Mouse (Mus musculus): ENCODE data around the gene Rubcnl. TPM values are rescaled to one million over a fixed set of nuclear protein-coding genes. Genes with fewer than 3 reads are reported as not detected.

Gene Rubcnl
- total RNA-seq, 2 experiments from 2014 or later = 0.86 to 2.4 TPM

GRCm38 (mm10) chr14:75017277-75017676 is 1.4 kb downstream of the Rubcnl start:
- no peak for DNase-seq (ENCODE audit: low spot score in 2 of 2)

DNA sequence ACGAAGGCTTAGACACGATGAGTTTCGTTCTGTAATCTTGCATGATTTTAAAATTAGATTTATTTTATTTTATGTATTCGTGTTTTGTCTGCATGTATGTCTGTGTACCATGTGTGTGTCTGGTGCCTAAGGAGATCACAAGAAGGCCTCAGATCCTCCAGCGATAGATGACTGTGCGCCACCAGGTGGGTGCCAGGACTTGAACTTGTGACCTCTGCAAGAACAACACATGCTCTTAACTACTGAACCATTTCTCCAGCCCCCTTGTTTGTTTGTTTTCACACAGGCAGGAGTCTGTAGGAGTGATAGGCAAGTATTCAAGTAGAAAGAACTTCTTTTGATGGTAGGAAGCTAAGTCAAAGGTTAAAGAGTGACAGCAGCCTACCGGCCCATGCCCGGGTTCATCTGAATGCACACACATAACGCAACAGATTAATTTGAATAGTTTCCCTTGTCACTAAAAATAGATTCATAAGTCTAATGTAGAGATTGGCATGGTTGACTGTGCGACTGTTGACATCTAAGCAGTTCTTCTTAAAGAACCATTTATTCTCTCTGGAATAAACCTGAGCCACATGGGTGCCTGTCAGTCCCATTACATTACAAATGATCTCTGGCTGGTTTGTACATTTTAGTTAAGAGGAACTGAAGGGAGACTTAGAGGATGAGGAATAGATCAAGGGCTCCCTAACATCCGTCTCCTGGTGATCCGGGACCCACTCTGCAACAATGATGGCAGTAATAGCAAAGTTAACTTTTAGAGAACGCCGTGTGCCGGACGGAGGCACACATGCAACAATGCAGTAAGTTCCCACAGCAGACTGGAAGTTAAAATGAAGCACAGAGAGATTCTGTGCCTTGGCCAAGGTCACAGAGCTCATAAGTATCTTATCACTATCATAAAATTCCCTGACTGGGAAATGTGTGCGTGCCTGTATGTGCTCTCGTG is 2.3 kb downstream of the Rubcnl start:
- no peak for DNase-seq (ENCODE audit: low spot score in 2 of 2)

GRCm38 (mm10) chr14:75018829-75019228 is 3.0 kb downstream of the Rubcnl start:
- DNase-seq (ENCODE audit: low spot score in 2 of 2) = no peak

DNA sequence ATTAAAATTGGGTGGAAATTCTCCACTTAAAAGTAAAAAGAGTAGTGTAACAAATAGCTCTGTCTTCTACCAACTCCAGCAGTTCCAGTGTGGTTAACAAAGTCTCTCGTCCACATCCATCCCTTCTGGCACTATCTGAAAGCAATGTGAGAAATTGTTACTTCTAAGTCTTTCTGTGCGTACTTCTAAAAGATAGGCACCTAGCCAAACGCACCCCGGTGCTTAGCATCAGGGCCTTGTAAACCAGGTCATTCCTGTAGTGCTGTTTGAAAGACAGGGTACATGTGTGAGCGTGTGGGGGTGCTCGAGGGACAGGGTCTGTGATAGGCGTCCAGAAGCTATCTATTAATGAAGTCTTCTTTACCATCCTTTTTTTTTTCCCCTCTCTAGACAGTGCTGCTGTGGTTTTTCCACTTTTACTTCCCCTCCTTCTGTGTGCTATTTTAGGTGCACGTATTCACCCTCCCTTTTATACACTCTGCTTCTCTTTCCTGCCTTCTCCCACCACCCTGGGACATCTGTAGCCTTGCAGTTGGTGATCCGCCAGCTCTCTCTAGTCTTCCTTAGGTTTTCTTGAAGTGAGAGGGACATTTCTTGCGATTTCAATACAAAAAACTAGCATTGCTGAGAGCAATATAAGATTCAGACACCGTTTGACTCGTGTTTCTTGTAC is 4.9 kb downstream of the Rubcnl start:
- no peak for DNase-seq (ENCODE audit: low spot score in 2 of 2)

DNA sequence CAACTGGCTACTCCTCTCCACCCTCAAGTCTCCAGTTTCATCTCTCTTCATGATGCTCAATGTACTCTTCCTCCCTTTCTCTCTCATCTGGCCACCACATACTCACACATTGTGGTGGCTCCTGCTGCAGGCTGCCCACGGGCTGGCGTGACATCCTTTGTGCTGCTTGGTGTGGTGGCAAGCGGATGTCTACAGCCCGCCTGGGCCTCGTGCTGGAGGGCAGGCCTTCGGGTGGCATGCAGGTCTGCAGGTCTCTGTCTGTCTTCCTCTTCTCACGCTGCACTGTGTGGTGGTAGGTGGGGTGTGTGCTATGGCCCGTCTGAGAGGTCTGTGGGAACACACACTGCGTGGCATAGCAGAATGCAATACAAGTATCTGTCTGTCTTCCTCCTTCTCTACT is 6.7 kb downstream of the Rubcnl start:
- DNase-seq (ENCODE audit: low spot score in 2 of 2) = no peak

DNA sequence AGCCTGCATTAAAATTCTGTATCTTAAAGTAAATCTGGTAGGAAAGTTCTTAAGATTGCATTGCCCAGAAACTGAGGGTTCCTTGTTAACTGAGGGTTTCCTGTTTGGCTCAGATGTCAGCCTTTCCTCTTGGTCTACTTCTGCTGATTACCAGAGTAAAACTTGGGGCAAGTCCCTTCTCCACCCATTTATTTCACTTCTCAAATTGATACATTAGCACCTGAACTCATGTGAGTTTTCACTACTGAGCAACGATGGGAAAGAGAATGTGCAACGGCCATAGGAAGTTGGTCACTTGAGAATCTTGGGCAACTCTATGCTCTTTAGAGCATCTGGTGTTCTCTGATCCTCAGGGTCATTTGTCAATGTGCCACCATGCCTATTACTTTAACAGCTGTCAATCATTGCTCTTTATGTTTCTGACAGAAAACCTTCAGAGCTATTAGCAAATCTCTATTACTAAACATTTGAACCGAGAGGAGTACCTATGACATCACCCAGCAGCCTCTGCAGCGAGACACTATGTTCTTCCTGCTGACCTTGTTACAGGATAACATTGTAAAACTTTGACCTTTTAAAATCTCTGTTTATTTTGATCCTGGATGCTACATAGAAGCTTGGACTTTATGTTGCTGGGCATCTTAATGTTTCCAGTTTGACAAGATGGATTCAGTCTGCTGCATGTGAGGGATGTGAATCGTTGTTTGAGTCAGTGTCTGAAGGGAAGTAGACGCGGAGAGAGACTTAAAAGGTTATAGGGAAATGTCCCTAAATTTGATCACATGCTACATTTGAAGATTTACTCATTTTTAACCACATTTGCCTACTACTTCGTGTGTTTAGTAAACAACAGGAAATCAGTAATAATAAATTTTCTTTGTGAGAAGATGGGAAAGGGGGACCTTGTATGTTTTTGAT is 9.2 kb downstream of the Rubcnl start:
- DNase-seq (ENCODE audit: low spot score in 2 of 2) = no peak

- no peak for DNase-seq (ENCODE audit: low spot score in 2 of 2)
These were observed 14.9 kb downstream of the Rubcnl start for GRCm38 (mm10) chr14:75030764-75031163.

- DNase-seq (ENCODE audit: low spot score in 2 of 2) = no peak
These were observed 16.3 kb downstream of the Rubcnl start for GRCm38 (mm10) chr14:75031999-75032575.

GRCm38 (mm10) chr14:75032742-75033141 is 16.9 kb downstream of the Rubcnl start:
- no peak for DNase-seq (ENCODE audit: low spot score in 2 of 2)

DNA sequence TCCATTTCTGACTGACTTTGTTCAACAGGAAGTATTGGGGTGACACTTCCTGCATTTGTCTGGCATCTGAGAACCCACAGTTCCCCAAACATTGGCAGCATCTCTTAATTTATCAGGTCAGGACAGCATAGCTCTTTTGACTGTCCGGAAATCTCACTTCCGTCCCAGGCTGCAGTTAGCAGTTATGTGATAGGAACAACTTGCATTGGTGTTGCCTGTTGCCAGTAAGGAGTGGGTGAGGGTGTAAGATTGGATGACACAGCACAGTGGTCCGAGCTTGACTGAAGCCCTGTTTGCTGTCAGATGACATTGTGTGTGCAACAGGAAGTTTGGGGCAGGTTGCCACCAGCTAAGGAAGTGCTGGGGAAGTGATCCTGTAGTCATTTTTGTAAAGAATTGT is 18.4 kb downstream of the Rubcnl start:
- no peak for DNase-seq (ENCODE audit: low spot score in 2 of 2)

DNA sequence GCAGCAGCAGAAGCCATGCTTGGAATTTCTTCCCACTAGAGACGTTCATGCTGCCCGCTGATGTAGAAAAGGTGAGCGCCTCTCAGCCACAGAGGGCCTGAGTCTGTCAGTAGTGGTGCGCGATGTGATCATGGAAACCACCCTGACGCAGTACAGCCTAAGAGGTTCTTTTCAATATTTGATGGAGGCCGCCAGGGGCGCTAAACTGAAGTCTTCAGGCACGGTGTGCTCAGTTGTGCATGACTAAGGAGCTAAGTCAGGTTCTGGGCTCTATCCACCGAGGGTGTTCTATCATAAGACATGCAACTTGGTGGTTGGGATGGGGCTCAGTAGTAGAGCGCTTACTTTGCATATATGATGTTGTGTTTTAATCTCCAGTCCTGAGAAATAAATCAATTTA is 19.6 kb downstream of the Rubcnl start:
- no peak for DNase-seq (ENCODE audit: low spot score in 2 of 2)

DNA sequence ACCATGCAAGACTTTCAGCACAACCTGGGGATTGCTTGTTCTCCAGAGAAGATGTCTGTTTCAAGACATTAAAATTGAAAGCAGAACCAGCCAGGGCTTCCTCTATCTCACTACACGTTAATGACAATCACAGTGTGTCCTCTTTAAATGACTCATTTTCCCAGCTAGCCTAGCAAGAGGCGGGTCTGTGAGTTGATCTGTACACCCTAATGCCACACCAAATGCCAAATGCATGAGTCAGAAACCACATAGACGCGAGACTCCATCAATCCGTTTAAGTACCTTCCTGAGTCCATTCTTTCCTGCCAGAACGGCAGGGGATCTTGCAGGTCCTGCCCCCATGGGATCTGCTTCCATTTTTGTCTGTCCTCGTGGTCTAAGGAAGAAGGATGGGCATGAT is 29.4 kb downstream of the Rubcnl start:
- no peak for DNase-seq (ENCODE audit: low spot score in 2 of 2)

GRCm38 (mm10) chr14:75052451-75052850 is 36.6 kb downstream of the Rubcnl start:
- DNase-seq (ENCODE audit: low spot score in 2 of 2) = no peak

- DNase-seq (ENCODE audit: low spot score in 2 of 2) = peak in 1 of 2 experiments; percentile 15
These were observed 38.9 kb downstream of the Rubcnl start for GRCm38 (mm10) chr14:75054455-75055343.

- no peak for DNase-seq (ENCODE audit: low spot score in 2 of 2)
These were observed 41.1 kb downstream of the Rubcnl start for GRCm38 (mm10) chr14:75056861-75057431.

DNA sequence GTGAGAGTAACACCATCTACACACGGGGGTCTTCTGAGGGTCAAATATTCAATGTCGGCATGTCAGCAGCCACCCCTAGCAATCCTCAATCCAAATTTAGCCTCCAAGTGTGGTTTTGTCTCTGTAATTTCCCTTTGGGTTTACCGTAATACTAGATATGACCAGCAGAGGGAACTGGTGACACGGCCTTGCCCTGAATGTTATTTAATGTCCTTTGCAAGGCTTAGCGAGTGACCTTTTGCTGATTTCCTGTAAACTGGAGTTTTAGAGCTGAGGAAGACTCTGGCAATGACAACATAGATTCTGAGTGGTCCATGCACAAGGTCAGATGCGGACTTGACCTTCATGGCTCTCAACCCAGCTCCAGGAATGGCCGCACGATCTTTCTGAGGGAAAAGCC is 44.7 kb downstream of the Rubcnl start:
- no peak for DNase-seq (ENCODE audit: low spot score in 2 of 2)

- no peak for DNase-seq (ENCODE audit: low spot score in 2 of 2)
These were observed 48.1 kb downstream of the Rubcnl start for GRCm38 (mm10) chr14:75063936-75064335.

DNA sequence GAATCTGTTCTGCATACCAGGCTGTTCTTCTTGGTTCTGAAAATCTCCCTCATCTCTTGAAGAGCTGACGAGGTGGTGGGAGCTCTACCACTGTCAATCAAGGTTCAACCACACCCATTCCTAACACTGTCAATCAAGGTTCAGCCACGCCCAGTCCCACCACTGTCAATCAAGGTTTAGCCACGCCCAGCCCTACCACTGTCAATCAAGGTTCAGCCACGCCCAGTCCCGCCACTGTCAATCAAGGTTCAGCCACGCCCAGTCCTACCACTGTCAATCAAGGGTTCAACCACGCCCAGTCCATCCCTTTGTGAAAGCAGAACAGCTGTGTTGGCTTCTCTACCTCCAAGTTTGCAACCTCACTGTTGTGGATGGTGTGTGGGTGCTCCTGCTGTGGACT is 48.7 kb downstream of the Rubcnl start:
- DNase-seq (ENCODE audit: low spot score in 2 of 2) = no peak

DNA sequence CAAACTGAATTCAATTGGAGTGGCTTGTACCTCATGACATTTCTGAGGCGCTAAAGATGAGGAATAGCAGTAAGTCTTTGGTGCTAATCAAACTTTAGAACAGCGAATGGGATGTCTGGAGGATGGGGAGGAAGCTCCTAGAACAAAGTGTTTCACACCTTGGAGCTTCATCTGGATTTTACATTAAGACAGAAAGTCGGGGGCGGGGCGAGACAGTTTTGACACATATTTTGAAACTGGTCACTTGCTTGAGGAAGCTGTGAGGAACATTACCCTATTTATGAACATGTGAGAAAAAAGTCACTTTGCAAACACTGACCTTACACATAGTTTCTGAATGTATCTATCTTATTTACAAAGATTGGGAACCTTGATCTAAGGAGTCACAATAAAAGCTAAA is 49.4 kb downstream of the Rubcnl start:
- DNase-seq (ENCODE audit: low spot score in 2 of 2) = no peak

All from adrenal gland, adult 18-20 months (tissue).